Mouse (Mus musculus): ENCODE data around the gene Sipa1l3.

Sipa1l3 gene

GRCm38 (mm10) chr7:29518421-29519210 is at the start of gene Sipa1l3:
TSS of gene Sipa1l3 (minus strand) at chr7:29518641.
- peak; percentile 96 for DNase-seq

GRCm38 (mm10) chr7:29563006-29563405 is 44.6 kb upstream of the Sipa1l3 start:
- no peak for DNase-seq

GRCm38 (mm10) chr7:29561046-29561445 is 42.6 kb upstream of the Sipa1l3 start:
- no peak for DNase-seq

GRCm38 (mm10) chr7:29559290-29559689 is 40.8 kb upstream of the Sipa1l3 start:
- DNase-seq = peak; percentile 71

- no peak for DNase-seq
Measured at GRCm38 (mm10) chr7:29558744-29559143, 40.3 kb upstream of the Sipa1l3 start.

- DNase-seq = no peak
Measured at GRCm38 (mm10) chr7:29556283-29556682, 37.8 kb upstream of the Sipa1l3 start.

GRCm38 (mm10) chr7:29555521-29555920 is 37.1 kb upstream of the Sipa1l3 start:
- DNase-seq = no peak

DNA sequence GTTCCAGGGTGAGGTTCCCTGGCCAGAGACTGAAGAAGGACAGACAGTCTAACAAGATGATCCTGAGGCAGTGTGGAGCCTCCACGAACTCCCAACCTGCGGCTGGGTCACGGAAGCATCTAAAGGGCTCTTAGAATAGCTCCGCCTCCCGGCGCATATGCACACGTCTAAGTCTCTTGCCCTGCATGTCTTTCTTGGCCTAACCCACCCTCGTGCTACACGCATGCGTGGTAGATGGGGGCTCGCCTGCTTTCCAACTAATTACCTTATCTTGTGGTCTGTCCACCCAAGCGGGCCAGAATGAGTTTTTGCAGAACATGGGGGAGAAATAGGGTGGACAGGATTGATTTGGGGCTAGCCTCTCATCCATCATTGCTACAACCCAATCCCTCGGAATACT is 36.6 kb upstream of the Sipa1l3 start:
- DNase-seq = no peak

- no peak for DNase-seq
Measured at GRCm38 (mm10) chr7:29550691-29551090, 32.2 kb upstream of the Sipa1l3 start.

DNA sequence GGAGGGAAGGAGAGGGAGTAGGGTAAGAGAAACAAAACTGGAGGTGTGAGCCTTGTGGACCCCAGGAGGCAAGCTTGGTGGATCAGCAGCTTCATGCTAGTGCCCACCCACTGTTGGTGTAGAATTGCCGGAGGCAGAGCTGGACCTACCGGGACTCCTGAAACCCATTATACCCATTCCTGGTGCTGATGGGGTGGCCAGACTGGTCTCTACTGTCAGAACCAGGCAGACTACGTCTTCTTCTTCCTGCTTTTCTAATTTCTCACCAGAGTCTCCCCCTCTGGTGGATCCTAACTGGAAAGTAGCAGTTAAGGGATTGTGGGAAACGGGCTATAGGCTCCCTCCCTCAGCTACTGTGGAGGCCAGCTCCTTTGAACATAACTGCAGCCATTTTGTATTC is 23.2 kb upstream of the Sipa1l3 start:
- DNase-seq = no peak

GRCm38 (mm10) chr7:29541186-29541585 is 22.7 kb upstream of the Sipa1l3 start:
- DNase-seq = no peak

DNA sequence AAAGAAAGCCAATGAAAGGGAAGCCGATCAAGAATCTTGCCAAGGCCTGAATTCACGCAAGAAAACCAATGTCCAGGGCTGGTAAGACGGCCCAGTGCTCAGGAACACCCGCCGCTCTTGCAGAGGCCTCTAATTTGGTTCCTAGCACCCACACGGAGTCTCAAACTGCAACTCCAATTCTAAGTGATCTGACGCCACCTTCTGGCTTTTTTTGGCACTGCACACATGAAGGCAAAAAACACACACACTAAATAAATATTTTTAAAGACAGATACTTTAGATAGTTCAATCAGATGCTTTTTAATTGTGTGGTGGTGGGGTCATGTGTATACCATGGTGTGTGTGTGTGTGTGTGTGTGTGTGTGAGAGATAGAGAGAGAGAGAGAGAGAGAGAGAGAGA is 22.2 kb upstream of the Sipa1l3 start:
- no peak for DNase-seq

- DNase-seq = peak; percentile 86
Measured at GRCm38 (mm10) chr7:29523700-29524099, 5.3 kb upstream of the Sipa1l3 start.

DNA sequence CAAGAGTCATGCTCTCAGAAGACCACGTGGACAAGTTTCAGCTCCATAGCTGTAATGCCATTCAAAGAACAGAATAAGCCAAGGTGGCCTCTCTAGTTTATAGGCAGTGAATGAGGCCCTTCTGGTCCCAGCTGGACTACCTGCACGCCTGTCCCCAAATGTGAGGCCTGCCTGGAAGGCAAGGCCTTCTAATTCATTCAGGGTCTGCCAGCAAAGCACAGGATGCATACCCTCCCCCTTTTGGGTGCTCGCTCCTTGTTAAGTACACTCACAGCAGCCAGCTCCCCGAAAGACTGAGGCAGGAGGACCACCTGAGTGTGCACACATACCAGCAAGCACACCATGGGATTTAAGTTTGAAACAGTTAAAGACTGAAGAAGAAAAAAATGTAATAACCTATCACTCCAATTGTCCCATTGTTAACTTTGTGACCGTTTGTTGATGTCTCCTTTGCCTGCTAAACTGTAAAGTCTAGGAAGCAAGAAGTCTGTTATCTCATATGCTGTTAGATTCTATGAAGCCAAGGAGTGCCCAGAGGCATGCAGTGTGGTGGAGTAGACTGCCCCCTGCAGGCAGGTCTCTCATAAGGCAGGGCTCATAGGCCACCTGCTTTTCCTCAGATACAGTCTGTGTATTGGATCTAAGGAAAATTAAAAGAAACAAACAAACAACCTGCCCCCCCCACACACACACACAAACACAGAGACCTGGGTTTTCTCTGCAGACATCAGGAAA is 3.6 kb upstream of the Sipa1l3 start:
- peak; percentile 92 for DNase-seq

GRCm38 (mm10) chr7:29521365-29521764 is 2.9 kb upstream of the Sipa1l3 start:
- DNase-seq = peak; percentile 38

GRCm38 (mm10) chr7:29520794-29521193 is 2.4 kb upstream of the Sipa1l3 start:
- DNase-seq = no peak

DNA sequence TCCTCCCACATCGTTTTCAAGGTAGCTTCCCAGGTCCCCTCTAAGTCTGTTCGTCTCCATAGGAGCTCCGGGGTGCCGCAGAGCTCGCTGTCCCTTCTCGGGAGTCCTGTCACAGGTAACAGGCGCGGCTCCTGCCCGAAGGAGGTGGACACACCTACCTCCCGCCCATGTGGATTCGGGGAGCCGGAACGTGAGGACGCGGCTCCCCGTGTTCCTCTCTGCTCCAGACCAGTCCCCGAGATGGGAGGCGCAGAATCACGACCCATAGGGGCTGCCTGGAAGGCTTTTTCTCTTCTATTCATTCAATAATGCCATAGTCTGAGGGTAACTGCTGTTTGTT is 740 bp upstream of the Sipa1l3 start:
- no peak for DNase-seq

DNA sequence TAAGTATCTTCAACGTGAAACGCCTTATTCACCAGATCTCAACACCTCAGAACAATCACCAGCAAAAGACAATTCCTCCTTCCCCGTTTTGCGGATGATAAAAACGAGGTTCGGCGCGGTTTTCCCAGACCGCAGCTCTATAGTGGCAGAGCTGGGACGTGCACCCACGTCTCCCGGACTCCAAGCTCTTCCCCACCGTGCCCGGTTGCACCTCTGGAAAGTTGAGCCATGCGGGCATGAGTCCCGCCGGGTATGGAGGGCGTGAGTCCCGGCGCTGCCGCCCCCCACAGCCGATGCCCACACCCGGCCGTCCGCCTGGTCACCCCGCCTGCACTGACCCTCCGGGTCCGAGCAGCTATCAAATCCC is 404 bp downstream of the Sipa1l3 start:
- no peak for DNase-seq

DNA sequence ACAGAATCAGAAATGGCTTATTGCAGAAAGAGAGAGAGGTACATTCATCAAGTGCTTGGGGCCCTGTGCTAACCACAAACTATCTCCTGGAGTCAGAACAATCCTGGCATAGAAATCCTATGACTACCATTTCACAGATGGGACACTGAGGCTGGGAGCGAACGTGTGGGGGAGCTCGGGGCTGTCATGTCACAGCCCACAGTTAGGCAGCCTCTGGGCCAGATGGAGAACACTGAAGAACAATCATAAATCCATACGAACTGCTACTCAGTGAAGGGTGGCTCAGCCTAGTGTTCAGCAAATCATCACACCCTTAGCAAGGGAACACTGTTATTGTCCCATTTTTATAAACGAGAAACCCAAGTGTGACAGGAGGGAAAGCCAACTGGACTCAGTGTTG is 1.3 kb downstream of the Sipa1l3 start:
- no peak for DNase-seq

GRCm38 (mm10) chr7:29515652-29516051 is 2.8 kb downstream of the Sipa1l3 start:
- DNase-seq = no peak

GRCm38 (mm10) chr7:29512729-29513128 is 5.7 kb downstream of the Sipa1l3 start:
- no peak for DNase-seq

- DNase-seq = no peak
Measured at GRCm38 (mm10) chr7:29511598-29512275, 6.7 kb downstream of the Sipa1l3 start.

- DNase-seq = no peak
Measured at GRCm38 (mm10) chr7:29508522-29508921, 9.9 kb downstream of the Sipa1l3 start.

Data from thymus, postnatal 4 days (tissue).